Mouse (Mus musculus): ENCODE data around the gene Ptges2.

Gene Ptges2

DNA sequence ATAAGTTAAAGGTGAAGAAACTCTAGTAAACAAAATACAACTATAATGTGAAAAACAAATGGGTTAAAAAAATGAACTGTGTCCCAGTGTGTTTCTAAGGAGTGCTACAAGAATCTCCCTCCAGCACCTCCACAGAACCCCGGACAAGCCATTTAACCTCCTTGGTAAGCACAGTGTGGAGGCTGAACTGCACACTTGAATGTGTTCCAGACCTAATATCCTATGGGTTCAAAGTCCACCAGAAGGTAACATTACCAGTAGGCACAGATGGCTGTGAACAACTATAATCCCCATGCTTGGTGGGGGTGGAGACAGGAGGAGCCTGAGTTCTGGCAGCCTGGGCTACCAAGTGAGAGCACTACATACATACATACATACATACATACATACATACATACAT, 44.9 kb downstream of the Ptges2 start:
- DNase-seq (ENCODE audit: low spot score): no peak

DNA sequence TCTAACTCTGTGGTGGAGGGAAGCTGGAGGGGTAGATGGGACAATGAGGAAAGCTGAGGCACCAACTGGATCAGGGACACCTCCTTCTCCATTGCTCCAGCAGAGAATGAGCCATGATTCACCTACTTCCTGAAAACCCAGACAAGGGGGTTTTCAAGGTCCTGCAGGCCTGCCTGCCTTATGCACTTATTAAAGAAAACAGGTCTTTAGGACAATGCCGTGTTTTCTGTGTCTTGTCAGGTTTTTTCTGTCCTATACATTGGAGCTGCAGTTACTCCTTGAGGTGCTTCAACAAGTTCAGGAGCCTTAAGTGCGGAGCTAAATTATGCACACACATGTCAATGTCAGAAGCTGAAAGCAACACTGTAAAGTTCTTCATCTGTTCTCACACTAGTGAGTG, 45.9 kb downstream of the Ptges2 start:
- no peak for DNase-seq (ENCODE audit: low spot score)

DNA sequence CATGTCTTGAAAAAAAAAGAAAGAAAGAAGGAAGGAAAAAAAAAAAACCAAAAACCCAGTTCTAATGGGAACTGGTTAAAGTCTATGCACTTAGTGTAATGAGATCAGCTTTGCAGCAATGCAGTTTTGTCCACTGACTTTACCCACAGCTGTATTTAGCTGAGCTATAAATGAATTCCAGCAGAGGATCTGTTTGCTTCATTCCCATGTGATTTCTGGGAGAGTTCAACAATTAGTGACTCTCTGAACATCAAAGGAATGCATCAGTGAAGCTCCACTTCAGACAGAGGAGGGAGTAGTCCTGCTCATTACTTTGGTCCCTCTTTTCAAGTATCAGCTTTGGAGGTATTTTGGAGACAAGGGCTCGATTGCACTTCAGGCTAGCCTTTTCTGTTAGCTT, 49.8 kb downstream of the Ptges2 start:
- DNase-seq (ENCODE audit: low spot score): no peak

DNA sequence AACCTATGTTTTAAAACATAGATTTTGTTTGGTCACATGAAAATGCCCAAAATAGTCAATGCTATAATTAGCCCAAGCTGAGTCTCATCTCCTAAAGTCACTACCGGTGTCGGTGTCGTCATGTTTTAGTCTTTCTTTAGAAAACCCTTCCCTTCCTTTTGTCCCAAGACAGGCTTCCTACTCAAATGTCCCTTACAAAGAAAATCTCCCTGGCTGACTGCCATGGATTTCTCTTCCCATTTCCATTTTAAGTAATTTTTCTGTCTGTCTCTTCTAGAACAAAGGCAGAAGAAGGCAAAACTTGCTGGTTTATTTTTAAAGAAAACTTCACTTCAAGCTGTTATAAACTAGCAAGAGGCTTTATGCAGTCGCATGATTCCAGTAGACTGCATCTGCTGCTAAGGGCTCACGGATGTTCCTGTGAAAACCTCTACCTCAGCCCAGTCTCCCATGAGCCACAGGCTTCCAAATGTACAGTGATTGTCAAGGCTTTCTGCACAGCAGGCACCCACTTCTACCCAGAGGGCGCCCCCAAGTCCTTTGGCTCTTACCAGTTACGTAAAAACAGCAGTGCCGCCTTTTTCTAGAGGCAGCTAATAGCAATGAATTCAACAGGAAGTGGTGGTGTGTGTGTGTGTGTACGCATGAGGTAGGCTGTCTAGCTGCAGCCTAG, 51.7 kb downstream of the Ptges2 start:
- DNase-seq (ENCODE audit: low spot score): no peak

DNA sequence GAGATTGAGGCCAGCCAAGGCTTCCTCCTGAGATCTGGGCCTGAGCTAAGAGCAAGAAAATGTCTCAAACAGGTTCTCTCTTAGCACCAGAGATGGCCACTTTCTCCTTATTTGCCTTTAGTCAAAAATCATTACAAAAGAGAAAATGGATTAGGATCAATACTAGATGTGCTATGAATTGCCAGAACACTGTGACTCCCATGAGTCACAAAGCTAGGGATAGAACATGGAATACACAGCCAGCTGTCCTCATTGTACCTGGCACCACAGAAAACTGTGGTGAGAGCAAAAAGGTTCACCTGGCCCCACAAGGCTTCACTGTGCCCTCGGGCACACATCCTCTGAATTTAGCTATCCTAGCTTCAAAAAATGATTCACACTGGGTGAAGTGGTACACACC, 52.8 kb downstream of the Ptges2 start:
- no peak for DNase-seq (ENCODE audit: low spot score)

DNA sequence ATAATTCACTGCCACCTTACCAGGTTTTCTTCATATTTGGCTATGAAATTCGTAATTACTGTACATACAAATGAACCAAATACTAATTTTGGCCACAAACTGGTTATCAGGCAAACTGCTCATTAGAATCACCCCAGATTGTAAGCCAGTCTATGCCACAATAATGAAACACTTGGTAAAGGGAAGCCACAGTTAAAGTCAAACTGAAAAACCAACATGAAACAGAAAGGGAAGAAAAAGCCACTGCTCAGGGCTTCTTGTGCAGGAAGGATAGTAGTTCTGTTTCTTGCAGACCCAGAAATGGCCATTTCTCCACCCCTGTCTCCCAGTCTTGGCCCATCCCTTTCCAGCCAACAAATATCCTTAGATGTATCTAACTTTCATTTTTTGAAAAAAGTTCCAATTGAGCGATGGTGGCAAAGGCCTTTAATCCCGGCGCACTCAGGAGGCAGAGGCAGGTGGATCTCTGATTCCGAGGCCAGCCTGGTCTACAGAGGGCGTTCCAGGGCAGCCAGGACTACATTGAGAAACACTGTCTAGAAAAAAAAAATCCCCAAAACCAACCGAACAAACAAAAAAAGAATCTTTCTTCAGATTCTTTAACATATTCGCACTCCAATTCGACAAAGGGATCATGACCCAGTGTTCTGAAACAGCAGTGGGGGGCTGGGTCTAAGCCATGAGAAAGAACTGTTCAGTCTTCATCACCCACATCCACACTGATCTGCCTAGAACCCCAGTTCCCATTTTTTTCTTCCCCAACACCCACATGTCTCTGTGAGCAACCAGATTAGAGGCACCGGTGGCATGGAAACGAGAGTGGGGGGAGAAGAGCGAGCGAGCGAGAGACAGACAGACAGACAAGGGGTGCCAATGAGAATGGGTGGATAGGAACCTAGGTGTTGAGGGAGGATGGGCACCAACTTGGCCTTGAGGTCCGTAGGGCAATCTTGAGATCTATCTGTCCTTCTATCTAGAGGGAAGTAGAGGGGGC, 54.4 kb downstream of the Ptges2 start, which contains the start of gene Naif1:
TSS of gene Naif1 (plus strand) at position 697 of the 994 bp plus-strand sequence.
- DNase-seq (ENCODE audit: low spot score): no peak

DNA sequence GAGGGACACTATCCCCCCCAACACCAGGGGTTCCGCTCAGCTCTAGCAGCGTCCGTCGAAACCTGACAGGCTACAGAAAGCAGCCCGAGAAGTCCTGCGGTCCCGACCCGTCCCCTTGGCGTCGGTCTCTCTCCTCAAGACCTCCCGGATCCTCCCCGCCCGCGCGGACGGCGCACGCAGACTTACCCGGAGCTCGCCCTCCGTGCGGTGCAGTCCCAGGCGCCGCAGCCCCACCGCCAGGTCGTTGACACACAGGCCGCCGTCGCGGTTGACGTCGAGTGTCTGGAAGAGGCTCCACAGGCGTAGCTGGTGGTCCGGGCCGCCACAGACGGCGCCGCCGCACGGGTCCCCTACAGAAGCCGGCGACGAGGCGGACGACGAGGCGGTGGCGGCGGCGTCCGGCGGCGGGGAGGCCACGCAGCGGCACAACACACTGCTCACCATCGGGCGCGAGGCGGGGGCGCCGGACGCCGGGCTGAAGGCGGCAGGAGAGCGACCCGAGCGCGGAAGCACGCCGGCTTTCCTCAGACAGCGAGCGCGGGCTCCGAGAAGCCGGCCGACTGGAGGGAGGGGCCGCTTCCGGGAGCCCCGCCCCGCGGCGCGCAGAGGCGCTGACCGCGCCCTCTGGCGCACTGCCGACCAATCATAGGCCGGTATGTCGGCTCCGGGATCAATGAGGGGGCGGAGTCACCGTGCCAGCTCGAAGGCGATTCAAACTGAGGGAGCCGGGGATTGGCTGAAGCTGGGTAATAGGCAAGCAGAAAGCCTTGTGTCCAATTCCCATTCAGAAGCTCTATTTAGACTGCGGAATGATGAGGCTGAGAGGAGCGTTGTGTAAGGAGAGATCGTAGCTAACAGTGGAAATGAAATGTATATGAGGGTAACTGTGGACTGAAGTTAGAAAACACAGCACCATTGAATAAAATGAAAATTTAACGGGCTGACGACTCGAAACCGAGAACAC, 55.5 kb downstream of the Ptges2 start, which contains the start of gene Slc25a25:
TSS of gene Slc25a25 (minus strand) at position 565 of the 964 bp plus-strand sequence.
- DNase-seq (ENCODE audit: low spot score): peak; percentile 97

DNA sequence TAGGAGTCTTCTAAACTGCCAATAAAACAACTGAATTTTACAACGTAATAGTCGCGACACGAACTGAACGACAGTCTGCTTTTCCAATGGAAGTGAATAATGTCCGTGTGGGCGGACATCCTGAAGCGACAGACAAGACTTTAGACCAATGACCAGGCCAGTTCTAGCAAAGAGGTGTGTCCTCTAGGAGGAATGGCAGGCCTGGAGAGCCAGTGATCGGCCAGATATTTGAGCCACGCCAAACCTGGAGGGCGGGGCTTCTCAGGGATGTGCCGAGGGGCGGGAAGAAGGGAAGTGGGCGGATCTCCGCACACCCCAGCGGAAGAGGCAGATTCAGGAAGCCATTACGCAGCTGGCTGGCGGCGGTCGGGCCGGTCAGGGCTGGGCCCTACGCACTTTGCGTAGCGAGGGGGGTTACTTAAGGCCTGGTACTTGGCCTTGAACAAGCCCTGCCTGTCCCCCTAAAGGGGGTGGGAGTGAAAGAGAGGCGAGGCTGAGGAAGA, 56.2 kb downstream of the Ptges2 start:
- DNase-seq (ENCODE audit: low spot score): peak; percentile 100

DNA sequence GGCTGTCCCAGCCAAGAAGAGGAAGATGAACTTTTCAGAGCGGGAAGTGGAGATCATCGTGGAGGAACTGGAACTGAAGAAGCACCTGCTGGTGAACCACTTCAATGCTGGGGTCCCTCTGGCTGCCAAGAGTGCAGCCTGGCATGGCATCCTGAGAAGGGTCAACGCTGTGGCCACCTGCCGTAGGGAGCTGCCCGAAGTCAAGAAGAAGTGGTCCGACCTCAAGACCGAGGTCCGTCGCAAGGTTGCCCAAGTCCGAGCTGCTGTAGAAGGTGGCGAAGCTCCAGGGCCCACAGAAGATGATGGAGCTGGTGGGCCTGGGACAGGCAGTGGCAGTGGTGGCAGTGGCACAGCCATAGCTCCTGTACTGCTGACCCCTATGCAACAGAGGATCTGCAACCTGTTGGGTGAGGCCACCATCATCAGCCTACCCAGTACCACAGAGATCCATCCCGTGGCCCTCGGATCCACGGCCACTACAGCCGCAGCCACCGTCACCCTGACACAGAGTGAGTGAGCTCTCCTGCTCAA, 56.8 kb downstream of the Ptges2 start:
- DNase-seq (ENCODE audit: low spot score): no peak

DNA sequence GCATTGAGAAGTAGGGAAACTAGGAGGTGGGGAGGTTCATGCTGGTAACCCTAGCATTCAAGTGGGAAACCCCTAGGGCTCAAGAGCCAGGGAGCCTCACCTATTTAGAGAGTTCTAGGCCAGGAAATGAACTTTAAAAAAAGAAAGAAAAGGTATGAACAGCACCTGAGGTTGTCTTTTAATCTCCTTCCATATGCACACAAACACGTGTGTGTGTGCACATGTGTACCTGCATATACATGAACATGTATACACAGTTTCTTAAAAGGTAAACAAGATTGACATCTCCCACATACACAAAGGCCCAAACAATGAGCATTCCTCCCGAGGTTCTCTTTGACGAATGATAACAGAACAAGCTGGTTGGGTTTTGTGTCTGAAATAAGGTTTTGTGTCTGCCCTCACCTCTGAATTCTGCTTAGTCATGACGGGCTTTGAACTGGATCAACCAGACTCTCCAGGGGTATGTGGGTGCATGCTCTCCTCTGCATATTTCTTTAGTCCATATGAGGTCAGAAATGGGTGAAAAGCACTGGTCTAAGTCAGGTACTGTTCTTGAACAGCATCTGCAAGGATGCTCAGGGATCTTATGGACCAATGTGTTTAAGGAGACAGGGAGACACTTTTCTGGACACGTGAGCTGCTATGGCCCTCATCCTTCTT, 58.1 kb downstream of the Ptges2 start:
- no peak for DNase-seq (ENCODE audit: low spot score)

DNA sequence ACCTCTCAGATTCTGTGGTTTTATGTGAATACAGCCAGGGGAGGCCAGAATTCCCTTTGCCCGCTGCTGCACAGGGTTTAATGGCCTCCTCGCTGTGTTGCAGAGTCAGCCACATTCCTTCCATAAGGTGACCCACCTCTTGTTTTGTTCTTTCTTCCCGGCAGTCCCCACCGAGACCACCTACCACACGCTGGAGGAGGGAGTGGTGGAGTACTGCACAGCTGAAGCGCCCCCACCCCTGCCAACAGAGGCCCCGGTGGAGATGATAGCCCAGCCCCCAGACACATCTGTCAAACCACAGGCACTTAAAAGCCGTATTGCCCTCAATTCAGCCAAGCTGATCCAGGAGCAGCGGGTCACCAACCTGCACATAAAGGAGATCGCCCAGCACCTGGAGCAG, 58.9 kb downstream of the Ptges2 start:
- no peak for DNase-seq (ENCODE audit: low spot score)

DNA sequence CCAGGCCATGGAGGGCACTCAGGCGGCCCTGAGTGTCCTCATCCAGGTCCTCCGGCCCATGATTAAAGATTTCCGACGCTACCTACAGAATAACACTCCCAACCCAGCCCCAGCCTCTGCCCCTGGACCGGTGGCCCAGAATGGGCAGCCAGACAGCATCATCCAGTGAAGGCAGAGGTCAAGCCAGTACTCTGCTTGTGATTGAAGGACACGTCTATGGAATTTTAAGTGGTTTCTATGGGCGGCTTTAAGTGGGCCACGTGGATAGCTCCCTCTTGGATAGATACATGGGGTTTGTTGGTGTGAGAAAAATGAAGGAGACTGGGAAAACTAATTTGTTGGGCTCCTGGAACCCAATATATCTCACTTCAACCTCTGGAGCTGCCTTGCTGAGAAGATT, 59.4 kb downstream of the Ptges2 start:
- no peak for DNase-seq (ENCODE audit: low spot score)

All from left cerebral cortex, adult 11 months (tissue).